Mouse (Mus musculus): ENCODE measurements around the gene Dusp22. TPM values are rescaled to one million over a fixed set of nuclear protein-coding genes. Genes with fewer than 3 reads are reported as not detected.

Gene Dusp22
- polyA plus RNA-seq, 1 experiment from 2014 or later: 23.6 TPM

DNA sequence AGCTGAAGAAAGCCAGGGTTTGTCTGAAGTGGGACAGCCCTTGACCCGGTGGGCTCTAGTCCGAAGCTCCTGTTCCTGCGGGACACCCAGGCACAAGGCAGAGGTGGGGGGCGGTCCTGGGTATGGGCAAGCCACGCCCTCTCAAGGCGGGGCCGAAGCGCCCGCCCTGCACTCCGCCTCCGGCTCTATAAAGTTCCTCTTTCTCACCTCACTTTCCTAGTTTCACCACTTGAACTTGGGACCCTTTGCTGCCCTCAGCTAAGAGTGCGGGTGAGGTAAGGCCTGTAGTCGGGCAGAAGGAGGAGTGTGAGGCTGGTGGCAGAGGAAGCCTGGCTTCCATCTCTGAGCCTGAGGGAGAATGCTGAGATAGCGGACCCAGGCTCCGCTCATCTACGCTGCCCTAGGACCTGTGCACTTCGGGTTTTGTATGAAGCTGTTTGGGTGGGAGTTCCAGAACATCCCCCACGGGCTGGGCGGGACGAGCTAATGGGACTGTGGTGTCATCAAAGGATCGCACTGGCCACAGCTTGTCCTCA, 89.3 kb downstream of the Dusp22 start, which contains the start of gene Irf4:
Gene Irf4 (plus strand): TSS at position 206 of the 536 bp plus-strand sequence.
- H3K9me3 ChIP-seq (ENCODE audit: control insufficient read depth, low read length): no peaks in the 10 kb centered on the region
- WGBS: under 1% methylated on average over 21 of the region's 21 CpGs

DNA sequence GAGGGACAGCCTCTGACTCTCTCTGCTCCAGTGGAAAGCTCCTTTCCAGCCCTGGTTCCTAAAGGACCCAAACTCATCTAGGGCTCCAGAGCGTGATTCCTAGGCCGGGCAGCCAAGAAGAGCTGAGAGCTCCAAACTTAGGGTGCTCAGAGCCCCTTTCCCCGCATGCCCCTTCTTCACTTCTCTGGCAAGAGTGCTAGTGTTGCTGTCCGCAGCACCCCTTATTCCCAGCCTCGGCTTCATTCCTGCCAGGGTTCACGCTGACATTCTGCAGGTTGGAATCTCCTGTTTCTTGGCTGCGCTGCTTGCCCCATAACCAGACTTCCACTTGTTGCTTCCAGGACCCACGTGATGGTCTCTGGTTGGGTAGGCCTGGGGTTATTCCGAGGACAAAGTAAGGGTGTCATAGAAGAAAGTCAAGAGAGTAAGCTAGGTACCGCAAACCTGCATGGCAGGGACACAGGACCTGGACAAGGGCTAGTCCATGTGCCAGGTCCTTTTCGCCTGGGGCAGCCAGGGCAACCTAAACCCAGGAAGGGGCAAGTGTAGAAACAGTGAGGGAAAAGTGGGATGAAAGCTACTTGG, 89.8 kb downstream of the Dusp22 start:
- no peaks in the 10 kb centered on the region for H3K9me3 ChIP-seq (ENCODE audit: control insufficient read depth, low read length)
- peak; percentile 17; the same call in 1 of the 2 replicates for ATAC-seq (ENCODE audit: low read depth)
- H3K4me1 ChIP-seq (replicated peaks; ENCODE audit: control insufficient read depth, insufficient read depth, low read length): peaks cover 16% of the 10 kb centered on the region
- 6% methylated on average over 11 of the region's 11 CpGs for WGBS
- H3K36me3 ChIP-seq (ENCODE audit: control insufficient read depth, insufficient read depth, low read length): no peaks in the 10 kb centered on the region
- H3K9ac ChIP-seq (ENCODE audit: low read length): no peak overlapping the region
- peaks cover 55% of the 10 kb centered on the region for H3K27me3 ChIP-seq (ENCODE audit: control insufficient read depth, insufficient read depth, low read depth, low read length)
- H3K4me3 ChIP-seq (ENCODE audit: low read length): peak overlapping the region; percentile 51
- H3K4me2 ChIP-seq (ENCODE audit: low read depth, low read length): peak overlapping the region; percentile 78
- H3K27ac ChIP-seq (ENCODE audit: low read length): no peak overlapping the region

More for the DNA sequence above, 89.3 kb downstream of the Dusp22 start, which contains the start of gene Irf4:
- peak; percentile 85 for ATAC-seq (ENCODE audit: low read depth)
- Histone ChIP-seq H3K27me3 (ENCODE audit: control insufficient read depth, insufficient read depth, low read depth, low read length) (peaks cover 55% of the 10 kb centered on the region), H3K36me3 (ENCODE audit: control insufficient read depth, insufficient read depth, low read length) (no peaks in the 10 kb centered on the region), H3K4me3 (ENCODE audit: low read length) (peak within 1 kb of the TSS; percentile 51), H3K4me1 (replicated peaks; ENCODE audit: control insufficient read depth, insufficient read depth, low read length) (peaks cover 16% of the 10 kb centered on the region), H3K9ac (ENCODE audit: low read length) (no peak within 1 kb of the TSS), H3K27ac (ENCODE audit: low read length) (no peak within 1 kb of the TSS), H3K4me2 (ENCODE audit: low read depth, low read length) (peak within 1 kb of the TSS; percentile 78)

DNA sequence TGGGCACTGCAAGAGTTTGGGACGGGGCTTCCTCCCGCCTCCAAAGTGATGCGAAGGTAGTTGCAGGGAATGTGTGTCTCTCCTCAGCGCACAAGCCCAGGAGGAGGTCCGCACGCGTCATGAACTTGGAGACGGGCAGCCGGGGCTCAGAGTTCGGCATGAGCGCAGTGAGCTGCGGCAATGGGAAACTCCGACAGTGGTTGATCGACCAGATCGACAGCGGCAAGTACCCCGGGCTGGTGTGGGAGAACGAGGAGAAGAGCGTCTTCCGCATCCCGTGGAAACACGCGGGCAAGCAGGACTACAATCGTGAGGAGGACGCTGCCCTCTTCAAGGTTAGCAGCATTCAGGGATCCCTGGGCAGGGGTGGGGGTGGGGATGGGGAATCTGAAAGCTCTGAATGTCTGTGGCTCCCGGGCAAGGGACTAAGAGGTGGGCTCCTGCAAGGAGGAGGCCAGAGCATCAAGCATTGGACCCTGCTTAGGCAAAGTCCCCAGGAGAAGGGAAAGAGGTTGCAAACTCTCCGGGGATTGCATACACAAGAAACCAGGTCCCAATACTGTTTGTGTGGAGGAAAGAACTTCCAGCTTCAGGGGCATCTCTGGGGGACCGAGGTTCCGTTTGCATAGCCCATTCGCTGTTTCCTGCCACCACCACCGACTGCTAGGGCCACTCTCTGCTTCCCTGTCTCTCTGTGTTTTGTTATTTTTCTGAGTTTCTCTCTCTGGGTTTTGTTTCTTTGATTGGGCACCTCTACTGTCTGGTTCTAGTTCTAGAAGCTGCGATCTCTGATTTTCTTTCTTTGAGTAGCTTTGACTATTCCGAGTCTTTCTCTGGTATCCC, 90.9 kb downstream of the Dusp22 start:
- no peak for ATAC-seq (ENCODE audit: low read depth)
- 3% methylated on average over 33 of the region's 33 CpGs for WGBS
- Histone ChIP-seq H3K4me1 (replicated peaks; ENCODE audit: control insufficient read depth, insufficient read depth, low read length) (peaks cover 16% of the 10 kb centered on the region), H3K4me3 (ENCODE audit: low read length) (peak overlapping the region; percentile 38), H3K27ac (ENCODE audit: low read length) (no peak overlapping the region), H3K4me2 (ENCODE audit: low read depth, low read length) (peak overlapping the region; percentile 50), H3K9me3 (ENCODE audit: control insufficient read depth, low read length) (no peaks in the 10 kb centered on the region), H3K9ac (ENCODE audit: low read length) (no peak overlapping the region), H3K27me3 (ENCODE audit: control insufficient read depth, insufficient read depth, low read depth, low read length) (peaks cover 55% of the 10 kb centered on the region), H3K36me3 (ENCODE audit: control insufficient read depth, insufficient read depth, low read length) (no peaks in the 10 kb centered on the region)

DNA sequence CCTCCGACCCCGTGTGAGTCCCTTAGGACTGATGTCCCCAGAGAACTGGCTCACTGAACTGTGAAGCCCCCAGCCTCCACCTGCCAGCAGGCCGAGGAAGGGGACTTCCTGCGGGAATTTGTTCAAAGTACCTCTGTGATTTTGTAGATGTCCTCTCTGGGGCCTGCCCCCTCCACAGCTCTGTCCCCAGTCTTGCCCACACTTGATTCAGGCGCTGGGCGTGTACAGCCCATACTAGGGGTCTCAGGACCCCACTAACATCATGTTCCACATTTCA, 91.4 kb downstream of the Dusp22 start:
- Histone ChIP-seq H3K9ac (ENCODE audit: low read length) (no peak overlapping the region), H3K36me3 (ENCODE audit: control insufficient read depth, insufficient read depth, low read length) (no peaks in the 10 kb centered on the region), H3K27me3 (ENCODE audit: control insufficient read depth, insufficient read depth, low read depth, low read length) (peaks cover 50% of the 10 kb centered on the region), H3K4me1 (replicated peaks; ENCODE audit: control insufficient read depth, insufficient read depth, low read length) (peaks cover 16% of the 10 kb centered on the region), H3K9me3 (ENCODE audit: control insufficient read depth, low read length) (no peaks in the 10 kb centered on the region), H3K4me2 (ENCODE audit: low read depth, low read length) (no peak overlapping the region), H3K4me3 (ENCODE audit: low read length) (no peak overlapping the region), H3K27ac (ENCODE audit: low read length) (no peak overlapping the region)
- 43% methylated on average over 6 of the region's 6 CpGs for WGBS
- ATAC-seq (ENCODE audit: low read depth): no peak

DNA sequence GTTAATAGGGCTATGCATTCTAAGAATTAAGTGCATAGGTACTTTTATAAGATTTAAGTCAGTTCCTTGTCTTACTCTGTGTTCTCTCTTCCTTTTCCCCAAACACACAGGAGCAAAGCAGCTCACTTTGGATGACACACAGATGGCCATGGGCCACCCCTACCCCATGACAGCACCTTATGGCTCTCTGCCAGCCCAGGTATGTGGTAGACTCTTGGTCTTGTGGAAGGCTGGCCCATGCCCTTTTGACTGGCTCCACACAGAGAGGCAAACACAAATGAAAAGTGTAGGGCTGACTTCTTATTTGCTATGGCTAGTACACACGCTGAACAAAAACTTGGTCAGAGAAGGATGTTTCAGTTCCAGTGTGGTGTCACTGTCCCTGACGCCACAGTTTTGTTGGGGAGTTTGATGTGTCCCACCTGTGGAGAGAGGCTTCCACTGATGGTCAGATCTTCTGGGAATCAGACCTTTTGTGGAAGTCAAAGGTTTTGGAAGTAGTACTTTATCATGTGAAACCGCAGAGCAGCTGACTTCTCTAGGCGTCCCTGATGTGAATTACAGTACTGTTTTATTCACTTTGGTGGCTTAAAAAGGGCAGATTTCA, 92.9 kb downstream of the Dusp22 start:
- ATAC-seq (ENCODE audit: low read depth): no peak
- peaks cover 44% of the 10 kb centered on the region for H3K27me3 ChIP-seq (ENCODE audit: control insufficient read depth, insufficient read depth, low read depth, low read length)
- no peaks in the 10 kb centered on the region for H3K9me3 ChIP-seq (ENCODE audit: control insufficient read depth, low read length)
- 72% methylated on average over 4 of the region's 4 CpGs for WGBS
- H3K4me1 ChIP-seq (replicated peaks; ENCODE audit: control insufficient read depth, insufficient read depth, low read length): peaks cover 16% of the 10 kb centered on the region
- H3K36me3 ChIP-seq (ENCODE audit: control insufficient read depth, insufficient read depth, low read length): no peaks in the 10 kb centered on the region
- no peak overlapping the region for H3K9ac ChIP-seq (ENCODE audit: low read length)
- H3K4me3 ChIP-seq (ENCODE audit: low read length): no peak overlapping the region
- no peak overlapping the region for H3K27ac ChIP-seq (ENCODE audit: low read length)
- H3K4me2 ChIP-seq (ENCODE audit: low read depth, low read length): no peak overlapping the region

DNA sequence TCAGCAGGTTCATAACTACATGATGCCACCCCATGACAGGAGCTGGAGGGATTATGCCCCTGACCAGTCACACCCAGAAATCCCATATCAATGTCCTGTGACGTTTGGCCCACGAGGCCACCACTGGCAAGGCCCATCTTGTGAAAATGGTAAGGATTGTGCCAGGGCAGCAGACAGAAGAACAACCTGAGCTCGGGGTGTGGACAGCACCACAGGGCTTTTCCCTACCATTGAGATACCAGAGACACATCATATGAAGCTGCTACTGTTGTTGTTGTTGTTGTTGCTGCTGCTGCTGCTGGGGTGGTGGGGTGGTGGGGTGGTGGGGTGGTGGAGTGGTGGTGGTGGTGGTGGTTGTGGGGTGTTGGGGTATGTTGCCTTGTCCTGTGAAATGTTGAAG, 93.6 kb downstream of the Dusp22 start:
- no peak overlapping the region for H3K27ac ChIP-seq (ENCODE audit: low read length)

DNA sequence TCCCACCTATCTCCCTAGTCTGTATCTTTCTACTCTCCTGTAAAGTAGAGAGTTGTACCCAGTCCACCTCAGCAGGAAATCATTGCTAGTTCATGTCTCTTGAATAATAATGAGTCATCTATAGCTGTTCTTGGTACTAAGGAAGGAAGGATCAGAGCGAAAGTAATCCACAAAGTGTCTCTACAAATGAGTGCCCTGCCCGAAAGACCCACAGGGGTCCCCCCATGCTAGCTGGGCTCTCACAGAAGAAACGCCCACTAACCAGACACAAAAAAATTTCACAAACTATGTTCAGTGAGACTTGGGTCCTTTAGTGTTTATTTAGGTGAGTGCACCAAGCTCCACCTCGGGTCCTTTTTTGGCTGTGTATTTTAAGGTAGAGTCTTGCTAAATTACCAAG, 94.3 kb downstream of the Dusp22 start:
- H3K27ac ChIP-seq (ENCODE audit: low read length): no peak overlapping the region
- H3K9ac ChIP-seq (ENCODE audit: low read length): no peak overlapping the region
- ATAC-seq (ENCODE audit: low read depth): no peak
- H3K36me3 ChIP-seq (ENCODE audit: control insufficient read depth, insufficient read depth, low read length): no peaks in the 10 kb centered on the region
- no peak overlapping the region for H3K4me3 ChIP-seq (ENCODE audit: low read length)
- WGBS: 76% methylated on average over 4 of the region's 4 CpGs
- H3K4me2 ChIP-seq (ENCODE audit: low read depth, low read length): no peak overlapping the region
- H3K9me3 ChIP-seq (ENCODE audit: control insufficient read depth, low read length): no peaks in the 10 kb centered on the region
- peaks cover 12% of the 10 kb centered on the region for H3K4me1 ChIP-seq (replicated peaks; ENCODE audit: control insufficient read depth, insufficient read depth, low read length)
- peaks cover 31% of the 10 kb centered on the region for H3K27me3 ChIP-seq (ENCODE audit: control insufficient read depth, insufficient read depth, low read depth, low read length)

More for the DNA sequence above, 93.6 kb downstream of the Dusp22 start:
- H3K4me3 ChIP-seq (ENCODE audit: low read length): no peak overlapping the region
- ATAC-seq (ENCODE audit: low read depth): no peak
- no peaks in the 10 kb centered on the region for H3K36me3 ChIP-seq (ENCODE audit: control insufficient read depth, insufficient read depth, low read length)
- peaks cover 37% of the 10 kb centered on the region for H3K27me3 ChIP-seq (ENCODE audit: control insufficient read depth, insufficient read depth, low read depth, low read length)
- H3K4me1 ChIP-seq (replicated peaks; ENCODE audit: control insufficient read depth, insufficient read depth, low read length): peaks cover 16% of the 10 kb centered on the region
- H3K9me3 ChIP-seq (ENCODE audit: control insufficient read depth, low read length): no peaks in the 10 kb centered on the region
- H3K9ac ChIP-seq (ENCODE audit: low read length): no peak overlapping the region
- 79% methylated on average over 3 of the region's 3 CpGs for WGBS
- H3K4me2 ChIP-seq (ENCODE audit: low read depth, low read length): no peak overlapping the region

DNA sequence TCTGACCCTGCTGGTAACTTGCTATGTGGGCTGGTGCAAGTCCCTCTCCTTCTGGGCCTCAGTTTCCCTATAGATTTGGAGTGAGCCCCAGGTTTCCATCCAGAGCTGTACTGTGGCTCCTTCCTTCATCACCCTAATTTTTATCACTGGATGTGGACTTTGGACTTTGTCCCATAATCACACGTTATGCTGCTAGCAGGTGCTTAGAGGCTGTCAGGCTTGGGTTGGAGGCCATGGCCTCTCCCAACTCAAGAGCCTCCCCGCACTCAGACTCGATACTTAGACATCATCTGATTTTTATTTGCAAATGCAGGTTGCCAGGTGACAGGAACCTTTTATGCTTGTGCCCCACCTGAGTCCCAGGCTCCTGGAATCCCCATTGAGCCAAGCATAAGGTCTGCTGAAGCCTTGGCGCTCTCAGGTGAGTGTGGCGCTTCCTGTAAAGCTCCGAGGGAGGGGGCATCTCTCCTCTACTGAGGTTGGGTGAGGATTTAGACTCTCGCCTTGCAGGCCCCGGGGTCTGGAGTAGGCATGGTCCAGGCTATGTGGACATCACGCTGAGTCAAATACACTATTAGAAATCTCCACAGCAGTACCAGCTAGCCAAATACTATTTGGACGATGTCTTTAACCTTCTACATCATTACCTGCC, 95.2 kb downstream of the Dusp22 start:
- 57% methylated on average over 10 of the region's 10 CpGs for WGBS
- Histone ChIP-seq H3K4me3 (ENCODE audit: low read length) (no peak overlapping the region), H3K9ac (ENCODE audit: low read length) (no peak overlapping the region), H3K27ac (ENCODE audit: low read length) (no peak overlapping the region), H3K4me2 (ENCODE audit: low read depth, low read length) (no peak overlapping the region), H3K9me3 (ENCODE audit: control insufficient read depth, low read length) (no peaks in the 10 kb centered on the region), H3K27me3 (ENCODE audit: control insufficient read depth, insufficient read depth, low read depth, low read length) (peaks cover 22% of the 10 kb centered on the region), H3K36me3 (ENCODE audit: control insufficient read depth, insufficient read depth, low read length) (no peaks in the 10 kb centered on the region), H3K4me1 (replicated peaks; ENCODE audit: control insufficient read depth, insufficient read depth, low read length) (peaks cover 8% of the 10 kb centered on the region; the same call in 1 of the 2 replicates)
- ATAC-seq (ENCODE audit: low read depth): peak; percentile 17; the same call in 1 of the 2 replicates

DNA sequence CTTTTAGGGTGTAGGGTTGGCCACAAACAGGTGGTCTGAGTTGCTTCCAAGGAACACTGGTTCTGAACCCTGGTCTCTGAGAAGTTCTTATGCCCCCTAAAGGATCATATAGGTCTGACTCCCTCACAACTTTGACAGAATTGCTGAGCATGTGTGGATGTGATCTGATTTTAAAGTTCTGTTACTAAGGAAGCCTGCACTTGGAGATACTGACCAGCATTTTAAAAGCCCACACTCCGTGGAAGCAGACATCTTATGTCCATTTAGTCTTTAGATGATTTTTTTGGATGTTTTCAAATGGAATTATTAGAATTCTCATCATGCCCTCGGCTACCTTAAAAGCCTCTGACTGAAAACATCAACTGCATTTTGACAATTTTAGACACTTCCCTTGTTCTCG, 95.8 kb downstream of the Dusp22 start:
- Histone ChIP-seq H3K36me3 (ENCODE audit: control insufficient read depth, insufficient read depth, low read length) (no peaks in the 10 kb centered on the region), H3K4me1 (replicated peaks; ENCODE audit: control insufficient read depth, insufficient read depth, low read length) (peaks cover 3% of the 10 kb centered on the region; the same call in 1 of the 2 replicates), H3K9ac (ENCODE audit: low read length) (no peak overlapping the region), H3K4me2 (ENCODE audit: low read depth, low read length) (no peak overlapping the region), H3K4me3 (ENCODE audit: low read length) (no peak overlapping the region), H3K27me3 (ENCODE audit: control insufficient read depth, insufficient read depth, low read depth, low read length) (peaks cover 16% of the 10 kb centered on the region), H3K27ac (ENCODE audit: low read length) (no peak overlapping the region), H3K9me3 (ENCODE audit: control insufficient read depth, low read length) (no peaks in the 10 kb centered on the region)
- WGBS: 69% methylated on average over 3 of the region's 3 CpGs
- ATAC-seq (ENCODE audit: low read depth): no peak
